ENCODE assay signal across 10 mouse cellular contexts in the genomic region with DNA sequence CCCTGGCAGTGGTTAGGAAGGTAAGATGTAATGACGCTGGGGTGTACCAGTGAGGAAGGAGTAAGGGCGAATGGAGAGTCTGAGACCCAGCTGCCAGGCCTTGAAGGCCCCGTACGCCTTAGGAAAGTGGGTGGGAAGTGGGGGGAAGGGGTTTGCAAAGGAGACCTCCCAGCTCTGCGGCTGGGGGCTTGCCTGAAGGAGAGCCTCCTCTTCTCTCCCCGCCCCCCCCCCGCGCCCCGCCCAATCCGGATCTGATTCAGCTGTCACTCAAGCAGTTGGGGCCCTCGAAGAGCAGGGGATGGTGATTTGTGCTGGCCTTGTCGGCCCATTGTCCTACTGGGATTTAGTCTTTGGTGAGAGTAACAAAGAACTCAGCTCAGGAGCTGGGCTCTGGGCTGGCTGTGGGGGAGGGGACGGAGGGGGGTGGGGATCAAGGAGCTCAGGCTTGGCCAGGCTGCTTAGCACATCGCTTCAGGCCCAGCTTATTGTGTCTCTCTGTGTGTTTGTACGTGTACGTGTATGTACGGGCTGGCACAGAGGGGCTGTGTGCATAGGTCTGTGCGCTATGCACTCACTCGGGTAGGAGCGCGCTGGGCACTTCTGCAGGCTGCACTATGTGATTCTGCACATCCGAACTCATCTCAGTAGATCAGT.
DNase-seq lines count a peak whose midpoint lies in the region; ATAC-seq and TF ChIP-seq lines count a peak whose summit lies in the region.
"Had no signal": no experiment of that assay in that cellular context is flagged by ENCODE, and none has a peak within 500 bp of the region (broad histone marks: within the 10 kb centered on the region; RNA-seq: fewer than 3 reads in every experiment).

No protein-coding gene starts in this region.

- no peaks in the 10 kb centered on the region for H3K9me3 ChIP-seq in E14TG2a.4 (ENCODE audit: low read length)
- H3K9me3 ChIP-seq in forebrain, embryonic 13.5 days (replicated peaks): no peaks in the 10 kb centered on the region
- no peaks in the 10 kb centered on the region for H3K9me3 ChIP-seq in midbrain, embryonic 11.5 days (ENCODE audit: control insufficient read depth, low read length)

- peak overlapping the region; percentile 52 for H3K4me2 ChIP-seq in forebrain, embryonic 13.5 days
- peak overlapping the region; percentile 39 for H3K4me2 ChIP-seq in midbrain, embryonic 11.5 days

- peaks cover 34% of the 10 kb centered on the region for H3K4me1 ChIP-seq in E14TG2a.4 (replicated peaks; ENCODE audit: low read depth, low read length)
- peaks cover 29% of the 10 kb centered on the region for H3K4me1 ChIP-seq in forebrain, embryonic 13.5 days
- peaks cover 26% of the 10 kb centered on the region for H3K4me1 ChIP-seq in midbrain, embryonic 11.5 days (ENCODE audit: control insufficient read depth, insufficient read depth, low read length)

- H3K4me3 ChIP-seq in E14TG2a.4 (replicated peaks; ENCODE audit: low read length): peak overlapping the region; percentile 58
- H3K4me3 ChIP-seq in forebrain, embryonic 13.5 days: peak overlapping the region; percentile 8
- no peak overlapping the region for H3K4me3 ChIP-seq in midbrain, embryonic 11.5 days (ENCODE audit: low read depth, low read length)

- DNase-seq in cerebellum, postnatal 10 days: peak; percentile 62 to 69
- no peak for DNase-seq in cerebellum, postnatal 36 days
- peak; percentile 97 for DNase-seq in midbrain, embryonic 11.5 days (ENCODE audit: low spot score, missing footprints)
- no peak for DNase-seq in spleen, postnatal 36 days (ENCODE audit: low spot score in 2 of 2)
- no peak for DNase-seq in adrenal gland, adult (ENCODE audit: inconsistent age in 2 of 2, low spot score in 1 of 2)
- DNase-seq in frontal cortex, adult 2 months (ENCODE audit: extremely low spot score in 1 of 2, low spot score in 1 of 2): no peak
- DNase-seq: layer of hippocampus, adult 9-11 months; thymus, postnatal 14 days had no signal

- no peaks in the 10 kb centered on the region for H3K36me3 ChIP-seq in E14TG2a.4 (ENCODE audit: insufficient read depth, low read length)
- H3K36me3 ChIP-seq in forebrain, embryonic 13.5 days (ENCODE audit: poor library complexity, severe bottlenecking): no peaks in the 10 kb centered on the region
- no peaks in the 10 kb centered on the region for H3K36me3 ChIP-seq in midbrain, embryonic 11.5 days (ENCODE audit: control insufficient read depth, insufficient read depth, low read length)

- under 1% methylated on average over 18 of the region's 22 CpGs for WGBS in forebrain, embryonic 13.5 days
- WGBS in midbrain, embryonic 11.5 days: 1% methylated on average over 19 of the region's 22 CpGs

- H3K9ac ChIP-seq in forebrain, embryonic 13.5 days: peak overlapping the region; percentile 58
- peak overlapping the region; percentile 71 for H3K9ac ChIP-seq in midbrain, embryonic 11.5 days (ENCODE audit: low read length)

- peak overlapping the region; percentile 93 for H3K27ac ChIP-seq in forebrain, embryonic 13.5 days
- H3K27ac ChIP-seq in midbrain, embryonic 11.5 days (ENCODE audit: low read depth, low read length): peak overlapping the region; percentile 96

- no peak for TF ChIP-seq CTCF in E14TG2a.4 (conservative IDR thresholded peaks at IDR 0.05; ENCODE audit: low read length)

- H3K27me3 ChIP-seq in E14TG2a.4 (ENCODE audit: insufficient read depth, low read length): peaks cover 20% of the 10 kb centered on the region
- H3K27me3 ChIP-seq in forebrain, embryonic 13.5 days: no peaks in the 10 kb centered on the region
- peaks cover 2% of the 10 kb centered on the region; the same call in 1 of the 2 replicates for H3K27me3 ChIP-seq in midbrain, embryonic 11.5 days (ENCODE audit: control insufficient read depth, insufficient read depth, low read length)

- ATAC-seq in forebrain, embryonic 13.5 days: peak; percentile 90
- peak; percentile 95 for ATAC-seq in midbrain, embryonic 11.5 days (ENCODE audit: low FRiP score)

Comparison
In these comparisons a context has a peak if more than half of its experiments do, and no peak if none do; other contexts are left out.
1. DNase-seq: peak in cerebellum, postnatal 10 days (2 of 2) and midbrain, embryonic 11.5 days (single experiment); none in cerebellum, postnatal 36 days (0 of 2), spleen, postnatal 36 days (0 of 2), adrenal gland, adult (0 of 2) and frontal cortex, adult 2 months (0 of 2).